ENCODE assay signal across 8 mouse cellular contexts in the genomic region with DNA sequence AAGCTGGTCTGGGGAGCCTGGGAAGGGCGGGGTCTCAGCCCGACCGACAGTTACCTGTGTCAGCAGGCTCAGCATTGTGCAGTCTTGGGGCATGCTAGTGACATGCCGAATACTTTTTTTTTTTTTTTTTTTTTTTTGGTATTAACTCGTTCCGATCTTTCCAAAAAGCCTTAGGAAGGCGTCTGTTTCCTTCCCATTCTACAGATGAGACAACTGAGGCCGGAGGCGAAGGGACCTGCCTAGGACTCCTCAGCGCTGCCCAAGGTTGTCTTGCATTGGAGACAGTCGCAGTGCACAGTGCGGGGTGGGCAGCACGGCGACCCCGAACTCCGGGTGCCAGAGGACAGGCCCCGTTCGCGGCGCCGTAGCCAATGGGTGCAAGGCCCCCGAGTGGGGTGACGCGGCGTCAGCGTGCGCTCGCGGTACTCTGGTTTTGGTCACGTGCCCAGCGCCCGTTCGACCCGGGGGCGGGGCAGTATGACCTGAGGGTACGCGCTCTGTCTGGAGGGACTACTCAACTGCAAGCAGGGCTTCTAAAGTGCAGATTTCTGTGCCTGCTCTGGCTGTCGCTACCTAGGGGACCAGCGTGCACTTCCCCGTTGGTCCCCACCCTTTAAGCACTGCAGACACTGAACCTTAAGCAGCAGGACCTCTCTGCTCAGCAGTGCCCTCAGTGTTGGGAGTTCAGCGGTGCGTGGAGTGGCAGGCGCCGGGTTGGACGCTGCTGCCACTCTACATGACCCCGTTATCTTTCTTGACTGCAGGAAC. TPM values are rescaled to one million over a fixed set of nuclear protein-coding genes. Genes with fewer than 3 reads are reported as not detected.
DNase-seq lines count a peak whose midpoint lies in the region; ATAC-seq and TF ChIP-seq lines count a peak whose summit lies in the region.

A gene (minus strand): TSS at position 113 of the 768 bp plus-strand sequence.

- no peaks in the 10 kb centered on the region for H3K9me3 ChIP-seq in MEL (replicated peaks; ENCODE audit: insufficient read depth, low read length)
- H3K9me3 ChIP-seq in hindbrain, embryonic 11.5 days (ENCODE audit: control insufficient read depth, low read length), result no peaks in the 10 kb centered on the region

- peak within 1 kb of the TSS; percentile 53 to 66 for H3K4me3 ChIP-seq in MEL (ENCODE audit: control insufficient read depth in 1 of 2, insufficient read depth in 1 of 2, low read depth in 2 of 2, low read length in 2 of 2)
- peak within 1 kb of the TSS; percentile 15; the same call in 1 of the 2 replicates for H3K4me3 ChIP-seq in hindbrain, embryonic 11.5 days (ENCODE audit: low read depth, low read length)

- peak; percentile 69 for ATAC-seq in hindbrain, embryonic 11.5 days (ENCODE audit: low FRiP score)

- peak within 1 kb of the TSS; percentile 79 for H3K27ac ChIP-seq in MEL (ENCODE audit: control insufficient read depth, low read depth, low read length)
- no peak within 1 kb of the TSS for H3K27ac ChIP-seq in hindbrain, embryonic 11.5 days (ENCODE audit: low read depth, low read length)

- no peaks in the 10 kb centered on the region for H3K27me3 ChIP-seq in MEL (ENCODE audit: control insufficient read depth in 1 of 2, insufficient read depth in 2 of 2, low read length in 2 of 2)
- H3K27me3 ChIP-seq in hindbrain, embryonic 11.5 days (ENCODE audit: control insufficient read depth, insufficient read depth, low read length), result no peaks in the 10 kb centered on the region

- DNase-seq in MEL (ENCODE audit: low read depth, low spot score), result peak; percentile 96
- peak; percentile 69 for DNase-seq in cerebellum, adult 9-10 months
- peak; percentile 59 to 77 for DNase-seq in frontal cortex, adult 2 months (ENCODE audit: extremely low spot score in 1 of 2, low spot score in 1 of 2)
- peak; percentile 83 for DNase-seq in hindbrain, embryonic 11.5 days (ENCODE audit: low spot score)
- DNase-seq in layer of hippocampus, postnatal 25 days (ENCODE audit: extremely low spot score in 1 of 2, low spot score in 1 of 2), result peak; percentile 51 to 59
- peak; percentile 80 for DNase-seq in lung, postnatal 14 days
- peak; percentile 86 for DNase-seq in ovary, postnatal 36 days (ENCODE audit: low spot score)
- DNase-seq in thymus, postnatal 25 days, result peak; percentile 83

- H3K36me3 ChIP-seq in MEL (ENCODE audit: control insufficient read depth in 1 of 2, insufficient read depth in 2 of 2, low read length in 2 of 2), result peaks cover 8 to 30% of the 10 kb centered on the region in 2 experiments
- H3K36me3 ChIP-seq in hindbrain, embryonic 11.5 days (ENCODE audit: control insufficient read depth, insufficient read depth, low read length), result no peaks in the 10 kb centered on the region

- no peak for TF ChIP-seq EP300 in MEL (IDR thresholded peaks at IDR 0.05; ENCODE audit: low read depth in 1 of 2, low read length in 2 of 2)

- TF ChIP-seq CTCF in MEL (IDR thresholded peaks at IDR 0.05 in 2 of 3, conservative IDR thresholded peaks at IDR 0.05 in 1 of 3; ENCODE audit: control insufficient read depth in 1 of 3, insufficient read depth in 1 of 3, low read depth in 2 of 3, low read length in 3 of 3, poor library complexity in 1 of 3, severe bottlenecking in 1 of 3), result peak in 1 of 3 experiments; percentile 41; a peak in 2 of 6 replicates

- H3K9ac ChIP-seq in MEL (ENCODE audit: control insufficient read depth, low read depth, low read length, poor library complexity, severe bottlenecking), result peak within 1 kb of the TSS; percentile 74
- no peak within 1 kb of the TSS for H3K9ac ChIP-seq in hindbrain, embryonic 11.5 days (ENCODE audit: low read depth, low read length)

- H3K4me2 ChIP-seq in hindbrain, embryonic 11.5 days (replicated peaks; ENCODE audit: low read depth, low read length), result peak within 1 kb of the TSS; percentile 42

- peak; percentile 60 to 87 for TF ChIP-seq POLR2A in MEL (IDR thresholded peaks at IDR 0.05; ENCODE audit: control insufficient read depth in 1 of 2, insufficient read depth in 1 of 2, low read depth in 1 of 2, low read length in 2 of 2, poor library complexity in 1 of 2)

- TF ChIP-seq RAD21 in MEL (IDR thresholded peaks at IDR 0.05; ENCODE audit: low read depth, low read length), result peak; percentile 4

- peaks cover 16 to 45% of the 10 kb centered on the region in 2 experiments for H3K4me1 ChIP-seq in MEL (ENCODE audit: control insufficient read depth in 1 of 2, insufficient read depth in 2 of 2, low read length in 2 of 2)
- H3K4me1 ChIP-seq in hindbrain, embryonic 11.5 days (replicated peaks; ENCODE audit: control insufficient read depth, insufficient read depth, low read length), result 0 out of 2 replicates have a peak, but pooled peaks cover 4% of the 10 kb centered on the region

- H3K79me2 ChIP-seq in MEL (ENCODE audit: control insufficient read depth, insufficient read depth, low read length, poor library complexity), result peaks cover 27% of the 10 kb centered on the region

- 6% methylated on average over 46 of the region's 46 CpGs for WGBS in hindbrain, embryonic 11.5 days

TF ChIP-seq in MEL, 35 proteins besides CTCF, POLR2A, EP300 and RAD21:
- TF ChIP-seq MEF2A (IDR thresholded peaks at IDR 0.05; ENCODE audit: extremely low read depth, insufficient replicate concordance, low read depth, low read length, poor library complexity, severe bottlenecking) (no peak), MYC (IDR thresholded peaks at IDR 0.05; ENCODE audit: low read depth, low read length) (no peak), GATA1 (IDR thresholded peaks at IDR 0.05; ENCODE audit: low read depth, low read length) (no peak), CHD2 (IDR thresholded peaks at IDR 0.05; ENCODE audit: low read length) (peak; percentile 88), USF1 (IDR thresholded peaks at IDR 0.05; ENCODE audit: low read depth, low read length) (peak; percentile 99), ZC3H11A (IDR thresholded peaks at IDR 0.05; ENCODE audit: low read depth, low read length) (no peak), KAT2A (conservative IDR thresholded peaks at IDR 0.05; ENCODE audit: low read depth, low read length) (no peak), ELF1 (IDR thresholded peaks at IDR 0.05; ENCODE audit: low read depth, low read length) (0 out of 2 replicates have a peak, but pooled peaks have one; percentile 42), CHD1 (IDR thresholded peaks at IDR 0.05; ENCODE audit: low read depth, low read length) (no peak), BHLHE40 (IDR thresholded peaks at IDR 0.05; ENCODE audit: borderline replicate concordance, low read depth, low read length) (peak; percentile 91), MAX (IDR thresholded peaks at IDR 0.05; ENCODE audit: low read length) (peak; percentile 95), ZKSCAN1 (IDR thresholded peaks at IDR 0.05; ENCODE audit: low read depth, low read length) (no peak), TBP (IDR thresholded peaks at IDR 0.05; ENCODE audit: low read depth, low read length) (peak; percentile 77), TAL1 (IDR thresholded peaks at IDR 0.05; ENCODE audit: low read length) (no peak), E2F4 (IDR thresholded peaks at IDR 0.05; ENCODE audit: borderline replicate concordance, low read depth, low read length) (no peak), ETS1 (IDR thresholded peaks at IDR 0.05; ENCODE audit: low read depth, low read length) (peak; percentile 67; the same call in 1 of the 2 replicates), SMC3 (IDR thresholded peaks at IDR 0.05; ENCODE audit: low read depth, low read length) (peak; percentile 27), RCOR1 (IDR thresholded peaks at IDR 0.05; ENCODE audit: low read depth, low read length) (no peak; the same call in 1 of the 2 replicates), ZMIZ1 (IDR thresholded peaks at IDR 0.05; ENCODE audit: low read depth, low read length) (peak; percentile 75), MAZ (IDR thresholded peaks at IDR 0.05; ENCODE audit: low read depth, low read length) (peak; percentile 57; the same call in 1 of the 2 replicates), JUND (IDR thresholded peaks at IDR 0.05; ENCODE audit: low read depth, low read length) (no peak), USF2 (IDR thresholded peaks at IDR 0.05; ENCODE audit: borderline replicate concordance in 1 of 2, insufficient read depth in 1 of 2, low read depth in 1 of 2, low read length in 2 of 2) (peak; percentile 82 to 93), MYB (IDR thresholded peaks at IDR 0.05; ENCODE audit: low read depth, low read length) (no peak), NRF1 (IDR thresholded peaks at IDR 0.05; ENCODE audit: insufficient read depth, low read depth, low read length, poor library complexity, severe bottlenecking) (peak; percentile 27; the same call in 1 of the 2 replicates), NELFE (IDR thresholded peaks at IDR 0.05; ENCODE audit: low read depth, low read length) (peak; percentile 88), ZNF384 (IDR thresholded peaks at IDR 0.05; ENCODE audit: low read depth, low read length) (peak; percentile 86), TCF12 (IDR thresholded peaks at IDR 0.05; ENCODE audit: low read depth, low read length) (peak; percentile 38), HCFC1 (IDR thresholded peaks at IDR 0.05; ENCODE audit: low read depth, low read length) (peak; percentile 73), MXI1 (IDR thresholded peaks at IDR 0.05; ENCODE audit: low read depth, low read length) (peak; percentile 83), GABPA (IDR thresholded peaks at IDR 0.05; ENCODE audit: low read depth, low read length) (no peak), UBTF (IDR thresholded peaks at IDR 0.05; ENCODE audit: borderline replicate concordance, insufficient read depth, low read depth, low read length) (no peak), POLR2AphosphoS2 (IDR thresholded peaks at IDR 0.05; ENCODE audit: low read length) (0 out of 2 replicates have a peak, but pooled peaks have one; percentile 72), POLR2AphosphoS5 (IDR thresholded peaks at IDR 0.05; ENCODE audit: borderline replicate concordance, low read depth, low read length) (no peak), SIN3A (IDR thresholded peaks at IDR 0.05; ENCODE audit: low read length) (peak; percentile 84), MAFK (IDR thresholded peaks at IDR 0.05; ENCODE audit: borderline replicate concordance, low read depth, low read length) (no peak)

RNA-seq across cellular contexts. Expression of the gene that starts here (rescaled TPM):
- 288 and 305 TPM in 2 replicates for total RNA-seq in MEL (2012; rRNA removed)
- polyA plus RNA-seq in MEL (2012; ENCODE audit: insufficient read depth in 1 of 2, insufficient read length in 2 of 2, low read depth in 1 of 2, low replicate concordance in 2 of 2, missing spikeins in 1 of 2), result 100 to 1,000 TPM in 1 of 2 experiments, not detected in 1; 241 TPM
- polyA plus RNA-seq in frontal cortex, adult 2 months (2012; rRNA removed), result 63.2 and 78.3 TPM in 2 replicates
- polyA plus RNA-seq in hindbrain, embryonic 11.5 days (2014; fragmentation: Nextera tagmentation; extraction: Ambion mirVana), result 40.4 and 44.7 TPM in 2 replicates
- total RNA-seq in layer of hippocampus, postnatal 25 days (2021), result 10 to 100 TPM; 49.9 to 58.1 TPM
